ENCODE assay signal across 8 mouse cellular contexts in the genomic region with DNA sequence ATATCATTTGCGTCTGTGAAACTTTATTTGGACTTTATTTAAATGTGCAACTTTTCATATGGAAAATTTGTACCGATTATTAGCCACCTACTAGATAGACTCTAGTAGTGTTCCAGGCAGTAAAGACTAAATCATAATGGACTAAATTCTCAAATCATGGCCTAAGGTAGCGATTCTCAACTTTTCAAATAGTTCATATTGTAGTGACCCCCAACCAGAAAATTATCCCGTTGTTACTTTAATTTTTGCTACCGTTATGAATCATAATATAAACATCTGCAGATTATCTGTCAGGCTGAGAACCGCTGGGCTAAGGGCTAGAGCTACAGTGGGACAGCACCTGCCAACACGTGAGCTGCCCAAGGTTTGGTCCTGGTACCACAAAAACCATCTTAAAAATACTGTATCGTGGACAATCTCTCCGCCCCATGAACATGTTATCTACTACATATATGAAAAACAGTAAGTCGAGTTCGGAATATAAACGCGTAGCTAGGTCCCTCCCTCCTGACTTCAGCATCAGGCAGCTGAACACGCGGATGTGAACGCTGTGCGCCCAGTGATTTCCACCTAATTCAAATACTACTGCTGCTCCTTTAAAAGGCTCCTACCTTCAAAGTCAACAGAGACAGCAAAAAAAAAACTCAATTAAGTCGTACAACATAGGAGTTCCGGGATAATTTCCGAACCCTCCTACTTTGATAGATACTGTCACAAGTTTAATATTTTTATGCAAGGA. TPM values are rescaled to one million over a fixed set of nuclear protein-coding genes. Genes with fewer than 3 reads are reported as not detected.
DNase-seq lines count a peak whose midpoint lies in the region; ATAC-seq and TF ChIP-seq lines count a peak whose summit lies in the region.

No protein-coding gene starts in this region.

- TF ChIP-seq EP300 in lung, postnatal 0 days (IDR thresholded peaks at IDR 0.05): no peak

- peak overlapping the region; percentile 68; the same call in 1 of the 2 replicates for H3K27ac ChIP-seq in lung, postnatal 0 days (ENCODE audit: low read length)
- peak overlapping the region; percentile 92 for H3K27ac ChIP-seq in hindbrain, embryonic 10.5 days

- H3K9me3 ChIP-seq in lung, postnatal 0 days (ENCODE audit: low read length): no peaks in the 10 kb centered on the region
- no peaks in the 10 kb centered on the region for H3K9me3 ChIP-seq in hindbrain, embryonic 10.5 days

- peak overlapping the region; percentile 69 for H3K9ac ChIP-seq in lung, postnatal 0 days (replicated peaks; ENCODE audit: low read depth)

- peak overlapping the region; percentile 93 for H3K4me2 ChIP-seq in lung, postnatal 0 days (replicated peaks; ENCODE audit: low read depth, low read length)

- H3K4me1 ChIP-seq in lung, postnatal 0 days (ENCODE audit: insufficient read depth, low read depth, low read length): no peaks in the 10 kb centered on the region; the same call in 1 of the 2 replicates
- peaks cover 21% of the 10 kb centered on the region for H3K4me1 ChIP-seq in hindbrain, embryonic 10.5 days (replicated peaks)

- H3K27me3 ChIP-seq in lung, postnatal 0 days (replicated peaks; ENCODE audit: insufficient read depth, low read length): no peaks in the 10 kb centered on the region
- no peaks in the 10 kb centered on the region for H3K27me3 ChIP-seq in hindbrain, embryonic 10.5 days (ENCODE audit: insufficient read depth, poor library complexity, severe bottlenecking)

- H3K36me3 ChIP-seq in lung, postnatal 0 days (ENCODE audit: insufficient read depth, low read length): peaks cover 5% of the 10 kb centered on the region; the same call in 1 of the 2 replicates
- peaks cover 28% of the 10 kb centered on the region for H3K36me3 ChIP-seq in hindbrain, embryonic 10.5 days

- TF ChIP-seq CTCF in lung, postnatal 0 days (IDR thresholded peaks at IDR 0.05): no peak

- WGBS in lung, postnatal 0 days: 9% methylated on average over 20 of the region's 20 CpGs
- WGBS in hindbrain, embryonic 10.5 days: 13% methylated on average over 20 of the region's 20 CpGs

- H3K4me3 ChIP-seq in lung, postnatal 0 days (ENCODE audit: low read depth, low read length): peak overlapping the region; percentile 71
- peak overlapping the region; percentile 95 for H3K4me3 ChIP-seq in hindbrain, embryonic 10.5 days

- ATAC-seq in lung, postnatal 0 days: no peak
- ATAC-seq in megakaryocyte-erythroid progenitor cell, adult 5-6 weeks (replicated peaks; ENCODE audit: low FRiP score, low TSS enrichment, poor library complexity, severe bottlenecking): peak; percentile 33; the same call in 1 of the 2 replicates

- no peak for DNase-seq in lung, postnatal 0 days (ENCODE audit: low spot score)
- no peak for DNase-seq in lung, postnatal 4 days
- peak; percentile 19 for DNase-seq in brain, adult 2 months (ENCODE audit: low read depth, low spot score)
- DNase-seq in hindbrain, embryonic 10.5 days (ENCODE audit: low spot score): no peak
- no peak for DNase-seq in adipocyte (ENCODE audit: low spot score)
- DNase-seq in right cerebral cortex, adult 2 months (ENCODE audit: low spot score in 2 of 2): no peak
- no peak for DNase-seq in spleen, postnatal 36 days (ENCODE audit: low spot score in 2 of 2)

RNA-seq across cellular contexts. Expression of a gene that starts 0.9 kb away (rescaled TPM):
- polyA plus RNA-seq in lung, postnatal 0 days (2015; fragmentation: Nextera tagmentation; extraction: Ambion mirVana): 8.2 and 9.0 TPM in 2 replicates
- polyA plus RNA-seq in hindbrain, embryonic 10.5 days (2016; fragmentation: Nextera tagmentation; extraction: Ambion mirVana): 20.1 and 31.2 TPM in 2 replicates
- total RNA-seq in megakaryocyte-erythroid progenitor cell, adult 5-6 weeks (2014; fragmentation: Nextera tagmentation): 183 and 189 TPM in 2 replicates
- 338 and 364 TPM in 2 replicates for total RNA-seq in megakaryocyte-erythroid progenitor cell, adult 5-6 weeks (2017)

RNA-seq across cellular contexts. Expression of a gene that starts 23.0 kb away (rescaled TPM):
- 21.8 and 22.8 TPM in 2 replicates for polyA plus RNA-seq in lung, postnatal 0 days (2015; fragmentation: Nextera tagmentation; extraction: Ambion mirVana)
- polyA plus RNA-seq in hindbrain, embryonic 10.5 days (2016; fragmentation: Nextera tagmentation; extraction: Ambion mirVana): 39.4 and 46.5 TPM in 2 replicates
- 18.5 and 25.1 TPM in 2 replicates for total RNA-seq in megakaryocyte-erythroid progenitor cell, adult 5-6 weeks (2014; fragmentation: Nextera tagmentation)
- total RNA-seq in megakaryocyte-erythroid progenitor cell, adult 5-6 weeks (2017): 18.7 and 20.9 TPM in 2 replicates

RNA-seq across cellular contexts. Expression of a gene that starts 49.8 kb away (rescaled TPM):
- polyA plus RNA-seq in lung, postnatal 0 days (2015; fragmentation: Nextera tagmentation; extraction: Ambion mirVana): 83.9 and 89.9 TPM in 2 replicates
- 95.7 and 99.7 TPM in 2 replicates for polyA plus RNA-seq in hindbrain, embryonic 10.5 days (2016; fragmentation: Nextera tagmentation; extraction: Ambion mirVana)
- 95.7 and 110 TPM in 2 replicates for total RNA-seq in megakaryocyte-erythroid progenitor cell, adult 5-6 weeks (2014; fragmentation: Nextera tagmentation)
- 92.5 and 102 TPM in 2 replicates for total RNA-seq in megakaryocyte-erythroid progenitor cell, adult 5-6 weeks (2017)
